Mouse (Mus musculus): ENCODE measurements at regions not wholly inside any gene's neighbourhood (a gene's known extent, or its start where the extent isn't known, plus 50 kb on each side); places are given as distances from the start of the nearest gene placed in this dataset.

DNA sequence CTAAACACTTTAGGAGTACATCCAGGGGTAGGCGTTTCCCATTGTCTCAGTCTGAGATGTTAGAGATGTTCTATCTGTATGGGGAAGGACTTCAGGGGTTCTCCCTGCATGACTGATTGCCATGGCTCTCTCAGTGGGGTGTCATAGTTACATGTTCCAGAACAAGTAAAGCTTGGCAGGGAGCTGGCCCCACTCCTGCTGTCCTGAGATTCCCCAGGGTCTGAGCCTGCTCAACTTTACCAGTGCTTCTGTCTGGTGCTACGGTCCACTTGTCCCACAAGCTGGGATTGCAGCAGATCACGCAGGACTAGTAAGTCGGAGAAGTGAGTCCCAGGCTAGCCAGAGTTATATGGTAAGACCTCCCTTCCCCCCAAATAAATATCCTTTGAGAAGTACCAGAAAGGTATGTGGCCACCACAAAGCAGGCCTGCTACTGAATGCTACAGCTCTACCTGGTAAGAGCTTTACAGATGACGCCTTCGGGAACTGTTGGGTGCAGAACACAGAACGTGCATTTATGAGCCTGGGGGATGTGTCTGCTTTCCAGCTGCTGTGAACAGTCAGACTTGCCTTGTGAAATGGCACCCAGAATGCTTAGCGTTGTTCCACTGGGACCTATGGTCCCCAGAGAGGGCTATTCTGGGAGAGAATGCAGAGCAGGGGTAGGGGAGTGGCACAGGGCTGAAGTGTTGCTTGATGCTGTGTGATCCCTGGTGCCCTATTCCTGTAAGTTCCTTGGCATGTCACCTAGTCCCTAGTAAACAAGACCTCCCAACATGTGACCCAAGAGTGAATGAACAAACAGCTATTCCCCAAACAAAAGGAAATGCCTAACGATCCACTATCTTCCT, 148.9 kb upstream of the Tgfbr2 start:
- H3K4me3 ChIP-seq (ENCODE audit: low read depth, low read length), result no peak overlapping the region
- DNase-seq (ENCODE audit: low spot score) (no peak), ATAC-seq (ENCODE audit: insufficient read depth, low FRiP score, low TSS enrichment) (no peak)
- no peaks in the 10 kb centered on the region for H3K9me3 ChIP-seq (ENCODE audit: control insufficient read depth, low read length)
- H3K9ac ChIP-seq (ENCODE audit: low read length), result no peak overlapping the region
- H3K4me1 ChIP-seq (ENCODE audit: control insufficient read depth, insufficient read depth, low read length), result no peaks in the 10 kb centered on the region
- WGBS, result 84% methylated on average over 9 of the region's 9 CpGs
- no peak overlapping the region for H3K4me2 ChIP-seq (ENCODE audit: low read depth)
- H3K36me3 ChIP-seq (ENCODE audit: control insufficient read depth, insufficient read depth, low read length), result no peaks in the 10 kb centered on the region
- H3K27ac ChIP-seq (ENCODE audit: low read depth, low read length), result no peak overlapping the region
- H3K27me3 ChIP-seq (ENCODE audit: control insufficient read depth, insufficient read depth, low read length), result no peaks in the 10 kb centered on the region

DNA sequence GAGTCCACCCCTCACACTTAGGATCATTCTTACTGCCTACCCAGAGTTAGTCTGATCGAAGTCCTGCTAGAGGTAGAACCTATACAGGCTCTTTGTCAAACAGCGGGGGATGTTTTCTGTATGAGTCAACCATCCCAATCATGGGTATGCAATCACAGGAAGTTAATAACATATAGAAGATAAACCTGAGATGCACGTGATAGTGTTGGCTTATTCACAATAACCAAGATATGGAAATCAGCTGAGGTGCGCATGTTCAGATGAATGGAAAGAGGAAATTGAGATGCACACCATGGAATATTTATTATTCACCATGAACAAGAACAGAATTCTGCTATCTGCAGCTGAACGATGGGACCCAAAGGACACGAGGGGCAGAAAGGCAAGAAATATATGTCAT, 146.7 kb upstream of the Tgfbr2 start:
- 94% methylated on average over 6 of the region's 6 CpGs for WGBS
- H3K4me3 ChIP-seq (ENCODE audit: low read depth, low read length), result no peak overlapping the region
- H3K36me3 ChIP-seq (ENCODE audit: control insufficient read depth, insufficient read depth, low read length), result no peaks in the 10 kb centered on the region
- no peaks in the 10 kb centered on the region for H3K9me3 ChIP-seq (ENCODE audit: control insufficient read depth, low read length)
- H3K4me2 ChIP-seq (ENCODE audit: low read depth), result no peak overlapping the region
- ATAC-seq (ENCODE audit: insufficient read depth, low FRiP score, low TSS enrichment) (no peak), DNase-seq (ENCODE audit: low spot score) (no peak)
- no peak overlapping the region for H3K9ac ChIP-seq (ENCODE audit: low read length)
- no peak overlapping the region for H3K27ac ChIP-seq (ENCODE audit: low read depth, low read length)
- H3K27me3 ChIP-seq (ENCODE audit: control insufficient read depth, insufficient read depth, low read length), result no peaks in the 10 kb centered on the region
- no peaks in the 10 kb centered on the region for H3K4me1 ChIP-seq (ENCODE audit: control insufficient read depth, insufficient read depth, low read length)

GRCm38 (mm10) chr9:116319421-116319820, 144.3 kb upstream of the Tgfbr2 start:
- no peak overlapping the region for H3K9ac ChIP-seq (ENCODE audit: low read length)
- ATAC-seq (ENCODE audit: insufficient read depth, low FRiP score, low TSS enrichment), result no peak
- no peaks in the 10 kb centered on the region for H3K9me3 ChIP-seq (ENCODE audit: control insufficient read depth, low read length)
- no peak for DNase-seq (ENCODE audit: low spot score)
- no peaks in the 10 kb centered on the region for H3K4me1 ChIP-seq (ENCODE audit: control insufficient read depth, insufficient read depth, low read length)
- no peak overlapping the region for H3K4me3 ChIP-seq (ENCODE audit: low read depth, low read length)
- no peak overlapping the region for H3K4me2 ChIP-seq (ENCODE audit: low read depth)
- no peaks in the 10 kb centered on the region for H3K27me3 ChIP-seq (ENCODE audit: control insufficient read depth, insufficient read depth, low read length)
- no peaks in the 10 kb centered on the region for H3K36me3 ChIP-seq (ENCODE audit: control insufficient read depth, insufficient read depth, low read length)
- no peak overlapping the region for H3K27ac ChIP-seq (ENCODE audit: low read depth, low read length)
- 77% methylated on average over 3 of the region's 3 CpGs for WGBS

GRCm38 (mm10) chr9:116316582-116317095, 141.5 kb upstream of the Tgfbr2 start:
- Histone ChIP-seq H3K4me2 (ENCODE audit: low read depth) (no peak overlapping the region), H3K9ac (ENCODE audit: low read length) (no peak overlapping the region), H3K36me3 (ENCODE audit: control insufficient read depth, insufficient read depth, low read length) (no peaks in the 10 kb centered on the region), H3K4me1 (ENCODE audit: control insufficient read depth, insufficient read depth, low read length) (no peaks in the 10 kb centered on the region), H3K9me3 (ENCODE audit: control insufficient read depth, low read length) (no peaks in the 10 kb centered on the region), H3K27me3 (ENCODE audit: control insufficient read depth, insufficient read depth, low read length) (no peaks in the 10 kb centered on the region), H3K4me3 (ENCODE audit: low read depth, low read length) (no peak overlapping the region), H3K27ac (ENCODE audit: low read depth, low read length) (no peak overlapping the region)
- DNase-seq (ENCODE audit: low spot score) (no peak), ATAC-seq (ENCODE audit: insufficient read depth, low FRiP score, low TSS enrichment) (no peak)
- WGBS, result 77% methylated on average over 4 of the region's 4 CpGs

DNA sequence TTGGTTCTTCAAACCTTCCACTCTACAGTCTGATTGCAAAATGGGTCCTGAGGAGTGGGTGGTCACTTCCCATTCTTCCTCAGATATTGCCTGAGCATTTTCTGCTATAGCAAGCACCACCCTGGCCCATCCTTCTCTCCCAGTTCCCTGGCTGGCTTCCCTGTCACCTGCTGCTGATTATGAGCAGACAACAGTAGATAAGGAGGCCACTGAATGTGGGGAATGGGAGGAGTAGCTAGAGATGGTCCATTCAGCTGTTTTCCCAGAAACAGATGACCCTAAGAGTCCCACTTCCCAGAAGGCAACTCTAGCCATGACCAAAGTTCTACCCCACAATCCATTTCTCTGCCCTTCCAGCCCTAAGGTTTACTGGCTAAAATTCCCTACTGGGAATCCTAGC, 139.6 kb upstream of the Tgfbr2 start:
- DNase-seq (ENCODE audit: low spot score) (no peak), ATAC-seq (ENCODE audit: insufficient read depth, low FRiP score, low TSS enrichment) (no peak)
- Histone ChIP-seq H3K27me3 (ENCODE audit: control insufficient read depth, insufficient read depth, low read length) (no peaks in the 10 kb centered on the region), H3K27ac (ENCODE audit: low read depth, low read length) (no peak overlapping the region), H3K4me1 (ENCODE audit: control insufficient read depth, insufficient read depth, low read length) (no peaks in the 10 kb centered on the region), H3K9ac (ENCODE audit: low read length) (no peak overlapping the region), H3K9me3 (ENCODE audit: control insufficient read depth, low read length) (no peaks in the 10 kb centered on the region), H3K4me2 (ENCODE audit: low read depth) (no peak overlapping the region), H3K36me3 (ENCODE audit: control insufficient read depth, insufficient read depth, low read length) (no peaks in the 10 kb centered on the region), H3K4me3 (ENCODE audit: low read depth, low read length) (no peak overlapping the region)

- Histone ChIP-seq H3K4me1 (ENCODE audit: control insufficient read depth, insufficient read depth, low read length) (no peaks in the 10 kb centered on the region), H3K36me3 (ENCODE audit: control insufficient read depth, insufficient read depth, low read length) (no peaks in the 10 kb centered on the region), H3K27me3 (ENCODE audit: control insufficient read depth, insufficient read depth, low read length) (no peaks in the 10 kb centered on the region), H3K9me3 (ENCODE audit: control insufficient read depth, low read length) (no peaks in the 10 kb centered on the region), H3K4me3 (ENCODE audit: low read depth, low read length) (no peak overlapping the region), H3K9ac (ENCODE audit: low read length) (no peak overlapping the region), H3K27ac (ENCODE audit: low read depth, low read length) (no peak overlapping the region), H3K4me2 (ENCODE audit: low read depth) (no peak overlapping the region)
- WGBS, result 86% methylated on average over 14 of the region's 14 CpGs
- ATAC-seq (ENCODE audit: insufficient read depth, low FRiP score, low TSS enrichment) (no peak), DNase-seq (ENCODE audit: low spot score) (no peak)
Measured at GRCm38 (mm10) chr9:116313932-116314790, 139.0 kb upstream of the Tgfbr2 start.

DNA sequence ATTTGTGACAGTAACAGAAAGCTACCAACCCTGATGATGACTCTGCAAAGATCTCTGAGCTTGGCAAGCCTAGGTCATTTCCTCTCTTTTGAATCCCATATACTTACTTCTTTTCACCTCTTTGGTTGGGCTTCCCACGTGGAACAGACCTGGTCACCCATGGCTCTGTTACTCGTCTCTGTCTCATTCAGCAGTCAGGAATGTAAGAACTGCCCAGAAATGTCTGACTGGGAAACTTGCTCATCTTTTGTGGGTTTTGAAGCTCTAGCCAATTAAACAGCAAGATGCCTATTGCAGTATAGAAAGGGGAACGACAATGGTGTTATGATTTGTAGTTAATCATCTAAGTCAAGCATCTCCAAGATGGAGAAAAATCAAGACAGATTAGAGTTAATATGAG, 136.2 kb upstream of the Tgfbr2 start:
- Histone ChIP-seq H3K4me2 (ENCODE audit: low read depth) (no peak overlapping the region), H3K4me3 (ENCODE audit: low read depth, low read length) (no peak overlapping the region), H3K36me3 (ENCODE audit: control insufficient read depth, insufficient read depth, low read length) (no peaks in the 10 kb centered on the region), H3K27ac (ENCODE audit: low read depth, low read length) (no peak overlapping the region), H3K9me3 (ENCODE audit: control insufficient read depth, low read length) (no peaks in the 10 kb centered on the region), H3K4me1 (ENCODE audit: control insufficient read depth, insufficient read depth, low read length) (no peaks in the 10 kb centered on the region), H3K27me3 (ENCODE audit: control insufficient read depth, insufficient read depth, low read length) (no peaks in the 10 kb centered on the region), H3K9ac (ENCODE audit: low read length) (no peak overlapping the region)
- WGBS, result 78% methylated on average over 3 of the region's 3 CpGs
- DNase-seq (ENCODE audit: low spot score) (no peak), ATAC-seq (ENCODE audit: insufficient read depth, low FRiP score, low TSS enrichment) (no peak)

GRCm38 (mm10) chr9:116301602-116302001, 126.4 kb upstream of the Tgfbr2 start:
- no peak overlapping the region for H3K4me2 ChIP-seq (ENCODE audit: low read depth)
- H3K9ac ChIP-seq (ENCODE audit: low read length), result no peak overlapping the region
- DNase-seq (ENCODE audit: low spot score) (no peak), ATAC-seq (ENCODE audit: insufficient read depth, low FRiP score, low TSS enrichment) (no peak)
- no peaks in the 10 kb centered on the region for H3K4me1 ChIP-seq (ENCODE audit: control insufficient read depth, insufficient read depth, low read length)
- H3K9me3 ChIP-seq (ENCODE audit: control insufficient read depth, low read length), result no peaks in the 10 kb centered on the region
- H3K4me3 ChIP-seq (ENCODE audit: low read depth, low read length), result no peak overlapping the region
- H3K27ac ChIP-seq (ENCODE audit: low read depth, low read length), result no peak overlapping the region
- no peaks in the 10 kb centered on the region for H3K36me3 ChIP-seq (ENCODE audit: control insufficient read depth, insufficient read depth, low read length)
- no peaks in the 10 kb centered on the region for H3K27me3 ChIP-seq (ENCODE audit: control insufficient read depth, insufficient read depth, low read length)
- WGBS, result 87% methylated on average over 2 of the region's 2 CpGs

Data from neural tube, embryonic 11.5 days (tissue).